21 mouse cellular contexts compared by ENCODE assay signal in the genomic region with DNA sequence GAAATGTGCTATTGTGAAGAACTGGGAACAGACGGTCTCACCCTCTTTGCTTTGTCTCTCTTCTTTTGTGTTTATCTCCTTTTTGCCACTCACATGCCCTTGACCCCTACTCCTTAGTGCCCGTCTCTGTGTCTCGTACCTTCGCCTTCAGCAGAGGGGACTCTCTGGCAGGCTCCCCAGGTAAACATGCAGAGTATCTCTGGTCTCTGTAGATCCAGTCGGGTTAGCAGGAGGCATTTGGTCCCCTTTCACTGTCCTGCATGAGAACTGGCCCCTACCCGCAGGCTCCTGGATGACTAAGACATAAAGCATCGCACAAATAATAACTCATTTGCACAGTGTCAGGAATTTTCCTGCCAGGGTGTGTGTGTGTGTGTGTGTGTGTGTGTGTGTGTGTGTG. TPM values are rescaled to one million over a fixed set of nuclear protein-coding genes. Genes with fewer than 3 reads are reported as not detected.
"Had no signal": no experiment of that assay in that cellular context is flagged by ENCODE, and none has a peak within 500 bp of the region (broad histone marks: within the 10 kb centered on the region; RNA-seq: fewer than 3 reads in every experiment).

No protein-coding gene starts in this region.

- H3K27ac ChIP-seq: intestine, embryonic 15.5 days; kidney, embryonic 15.5 days; limb, embryonic 10.5 days; limb, embryonic 13.5 days; liver, embryonic 12.5 days; liver, embryonic 15.5 days; lung, embryonic 15.5 days; midbrain, embryonic 10.5 days; midbrain, embryonic 13.5 days; neural tube, embryonic 13.5 days had no signal

- H3K9ac ChIP-seq: intestine, embryonic 15.5 days; kidney, embryonic 15.5 days; limb, embryonic 13.5 days; liver, embryonic 12.5 days; liver, embryonic 15.5 days; lung, embryonic 15.5 days; midbrain, embryonic 13.5 days; neural tube, embryonic 13.5 days had no signal

- DNase-seq: liver; lung, adult 18-20 months; lung, postnatal 10 days; lung, postnatal 36 days; thymus, adult 18-20 months; thymus, postnatal 36 days had no signal

- H3K4me3 ChIP-seq: intestine, embryonic 15.5 days; kidney, embryonic 15.5 days; limb, embryonic 10.5 days; limb, embryonic 13.5 days; liver, embryonic 12.5 days; liver, embryonic 15.5 days; lung, embryonic 15.5 days; midbrain, embryonic 10.5 days; midbrain, embryonic 13.5 days; myocyte; neural tube, embryonic 13.5 days had no signal

- H3K4me2 ChIP-seq: intestine, embryonic 15.5 days; kidney, embryonic 15.5 days; limb, embryonic 13.5 days; liver, embryonic 12.5 days; liver, embryonic 15.5 days; lung, embryonic 15.5 days; midbrain, embryonic 13.5 days; neural tube, embryonic 13.5 days had no signal

- H3K36me3 ChIP-seq: intestine, embryonic 15.5 days; kidney, embryonic 15.5 days; limb, embryonic 10.5 days; limb, embryonic 13.5 days; liver, embryonic 12.5 days; liver, embryonic 15.5 days; lung, embryonic 15.5 days; midbrain, embryonic 10.5 days; midbrain, embryonic 13.5 days; neural tube, embryonic 13.5 days had no signal

- H3K4me1 ChIP-seq: intestine, embryonic 15.5 days; kidney, embryonic 15.5 days; liver, embryonic 15.5 days; lung, embryonic 15.5 days; midbrain, embryonic 10.5 days; midbrain, embryonic 13.5 days had no signal

- ATAC-seq: intestine, embryonic 15.5 days; liver, embryonic 12.5 days; midbrain, embryonic 13.5 days; midbrain, embryonic 16.5 days had no signal

- H3K27me3 ChIP-seq: intestine, embryonic 15.5 days; kidney, embryonic 15.5 days; limb, embryonic 13.5 days; liver, embryonic 15.5 days; lung, embryonic 15.5 days; midbrain, embryonic 13.5 days; neural tube, embryonic 13.5 days had no signal

- H3K9me3 ChIP-seq: intestine, embryonic 15.5 days; kidney, embryonic 15.5 days; limb, embryonic 10.5 days; limb, embryonic 13.5 days; liver, embryonic 12.5 days; liver, embryonic 15.5 days; lung, embryonic 15.5 days; megakaryocyte, embryonic 14.5 days; midbrain, embryonic 10.5 days; midbrain, embryonic 13.5 days; neural tube, embryonic 13.5 days had no signal

RNA-seq across cellular contexts. Expression of a gene that starts 35.8 kb away (rescaled TPM):
- total RNA-seq: monocyte, adult 5-6 weeks; neutrophil, adult 5-6 weeks had no signal
- polyA plus RNA-seq: myocyte had no signal
